Mouse (Mus musculus): ENCODE measurements at regions not wholly inside any gene's neighbourhood (a gene's known extent, or its start where the extent isn't known, plus 50 kb on each side); places are given as distances from the start of the nearest gene placed in this dataset.

- TF ChIP-seq CTCF (conservative IDR thresholded peaks at IDR 0.05; ENCODE audit: insufficient read depth, insufficient read length, low read depth, low read length) (no peak), POLR2A (IDR thresholded peaks at IDR 0.05; ENCODE audit: low read depth, low read length) (no peak)
Observed at GRCm38 (mm10) chr17:78132116-78132515, 67.9 kb upstream of the Crim1 start.
